Mouse (Mus musculus): ENCODE data around the gene Ang. TPM values are rescaled to one million over a fixed set of nuclear protein-coding genes. Genes with fewer than 3 reads are reported as not detected.

Ang gene
- total and polyA plus RNA-seq, 3 experiments = 0.44 to 2.2 (median 1.2) TPM

- no peak overlapping the region for H3K4me3 ChIP-seq (replicated peaks in 1 of 3; ENCODE audit: low read depth in 2 of 3, low read length in 2 of 3, poor library complexity in 1 of 3)
- H3K9ac ChIP-seq (ENCODE audit: insufficient read depth, low read depth) = no peak overlapping the region
- no peak overlapping the region for H3K4me2 ChIP-seq (ENCODE audit: insufficient read depth, low read depth, poor library complexity, severe bottlenecking)
- H3K27ac ChIP-seq (ENCODE audit: insufficient read depth, low read depth) = no peak overlapping the region
- no peak for TF ChIP-seq ELF1 (IDR thresholded peaks at IDR 0.05; ENCODE audit: low read depth, low read length)
- no peak for TF ChIP-seq PAX5 (IDR thresholded peaks at IDR 0.05; ENCODE audit: low read length)
- no peak for TF ChIP-seq RAD21 (IDR thresholded peaks at IDR 0.05; ENCODE audit: low read depth, low read length)
- TF ChIP-seq GABPA (IDR thresholded peaks at IDR 0.05; ENCODE audit: insufficient replicate concordance, low read depth, low read length) = no peak
- TF ChIP-seq NRF1 (IDR thresholded peaks at IDR 0.05; ENCODE audit: low read depth, low read length) = no peak
- no peak for TF ChIP-seq SIN3A (IDR thresholded peaks at IDR 0.05; ENCODE audit: low read length)
- dilution Hi-C loops (cut with MboI; ENCODE audit: extremely low pct_ligation_motif_present, extremely low pct_unique_long_range_greater_than_20kb, low sequenced_read_pairs) = no loop called here
- no peaks in the 10 kb centered on the region for H3K9me3 ChIP-seq (replicated peaks; ENCODE audit: low read length)
- H3K79me2 ChIP-seq (replicated peaks; ENCODE audit: control insufficient read depth, extremely low read depth, insufficient read depth, poor library complexity, severe bottlenecking) = no peaks in the 10 kb centered on the region
- H3K36me3 ChIP-seq (replicated peaks in 1 of 2; ENCODE audit: control insufficient read depth in 1 of 2, insufficient read depth in 1 of 2, low read length in 1 of 2) = no peaks in the 10 kb centered on the region
- no peak for DNase-seq (ENCODE audit: extremely low read depth)
- in situ Hi-C loops (cut with MboI; ENCODE audit: low pct_ligation_motif_present, low pct_unique_long_range_greater_than_20kb, low sequenced_read_pairs) = no loop called here
- H3K4me1 ChIP-seq (ENCODE audit: control insufficient read depth in 1 of 2, insufficient read depth in 2 of 2) = peaks cover 0 to 1% of the 10 kb centered on the region in 2 experiments; a peak in 1 of 4 replicates
- no peaks in the 10 kb centered on the region for H3K27me3 ChIP-seq (replicated peaks)
These were observed 49.4 kb downstream of the Ang start for GRCm38 (mm10) chr14:51140342-51140741.

- Histone ChIP-seq H3K27ac (ENCODE audit: insufficient read depth, low read depth) (no peak overlapping the region), H3K4me1 (ENCODE audit: control insufficient read depth in 1 of 2, insufficient read depth in 2 of 2) (peaks cover 2 to 10% of the 10 kb centered on the region in 2 experiments; a peak in 3 of 4 replicates)
These were observed 51.2 kb downstream of the Ang start for GRCm38 (mm10) chr14:51142119-51142518.

GRCm38 (mm10) chr14:51142568-51142967 lies 51.6 kb downstream of the Ang start:
- Histone ChIP-seq H3K27me3 (replicated peaks) (no peaks in the 10 kb centered on the region), H3K36me3 (replicated peaks in 1 of 2; ENCODE audit: control insufficient read depth in 1 of 2, insufficient read depth in 1 of 2, low read length in 1 of 2) (no peaks in the 10 kb centered on the region), H3K27ac (ENCODE audit: insufficient read depth, low read depth) (no peak overlapping the region), H3K4me1 (ENCODE audit: control insufficient read depth in 1 of 2, insufficient read depth in 2 of 2) (peaks cover 2 to 11% of the 10 kb centered on the region in 2 experiments; a peak in 3 of 4 replicates), H3K9me3 (replicated peaks; ENCODE audit: low read length) (no peaks in the 10 kb centered on the region), H3K9ac (ENCODE audit: insufficient read depth, low read depth) (no peak overlapping the region), H3K4me3 (replicated peaks in 1 of 3; ENCODE audit: low read depth in 2 of 3, low read length in 2 of 3, poor library complexity in 1 of 3) (no peak overlapping the region), H3K79me2 (replicated peaks; ENCODE audit: control insufficient read depth, extremely low read depth, insufficient read depth, poor library complexity, severe bottlenecking) (no peaks in the 10 kb centered on the region), H3K4me2 (ENCODE audit: insufficient read depth, low read depth, poor library complexity, severe bottlenecking) (no peak overlapping the region)
- no peak for DNase-seq (ENCODE audit: extremely low read depth)
- no peak for TF ChIP-seq ZKSCAN1 (IDR thresholded peaks at IDR 0.05; ENCODE audit: borderline replicate concordance, low read depth, low read length)
- TF ChIP-seq TCF12 (IDR thresholded peaks at IDR 0.05; ENCODE audit: low read depth, low read length) = no peak
- no peak for TF ChIP-seq MXI1 (IDR thresholded peaks at IDR 0.05; ENCODE audit: low read depth, low read length)
- TF ChIP-seq E2F4 (IDR thresholded peaks at IDR 0.05; ENCODE audit: insufficient replicate concordance, low read depth, low read length) = no peak
- no peak for TF ChIP-seq ELF1 (IDR thresholded peaks at IDR 0.05; ENCODE audit: low read depth, low read length)
- no peak for TF ChIP-seq UBTF (IDR thresholded peaks at IDR 0.05; ENCODE audit: low read depth, low read length)
- TF ChIP-seq SMC3 (IDR thresholded peaks at IDR 0.05; ENCODE audit: low read depth, low read length) = no peak
- TF ChIP-seq MAZ (IDR thresholded peaks at IDR 0.05; ENCODE audit: low read depth, low read length) = no peak
- no peak for TF ChIP-seq SIN3A (IDR thresholded peaks at IDR 0.05; ENCODE audit: low read length)
- no peak for TF ChIP-seq POLR2A (IDR thresholded peaks at IDR 0.05; ENCODE audit: low read depth, low read length)
- TF ChIP-seq KAT2A (IDR thresholded peaks at IDR 0.05; ENCODE audit: insufficient replicate concordance, low read length) = no peak
- in situ Hi-C loops (cut with MboI; ENCODE audit: low pct_ligation_motif_present, low pct_unique_long_range_greater_than_20kb, low sequenced_read_pairs) (no loop called here), dilution Hi-C loops (cut with MboI; ENCODE audit: extremely low pct_ligation_motif_present, extremely low pct_unique_long_range_greater_than_20kb, low sequenced_read_pairs) (no loop called here)

More at GRCm38 (mm10) chr14:51142119-51142518, 51.2 kb downstream of the Ang start:
- H3K4me2 ChIP-seq (ENCODE audit: insufficient read depth, low read depth, poor library complexity, severe bottlenecking) = no peak overlapping the region
- in situ Hi-C loops (cut with MboI; ENCODE audit: low pct_ligation_motif_present, low pct_unique_long_range_greater_than_20kb, low sequenced_read_pairs) (no loop called here), dilution Hi-C loops (cut with MboI; ENCODE audit: extremely low pct_ligation_motif_present, extremely low pct_unique_long_range_greater_than_20kb, low sequenced_read_pairs) (no loop called here)
- no peaks in the 10 kb centered on the region for H3K27me3 ChIP-seq (replicated peaks)
- no peaks in the 10 kb centered on the region for H3K9me3 ChIP-seq (replicated peaks; ENCODE audit: low read length)
- no peak for TF ChIP-seq TCF12 (IDR thresholded peaks at IDR 0.05; ENCODE audit: low read depth, low read length)
- TF ChIP-seq CHD1 (IDR thresholded peaks at IDR 0.05; ENCODE audit: low read depth, low read length) = no peak
- no peak for TF ChIP-seq MYC (IDR thresholded peaks at IDR 0.05; ENCODE audit: low read depth, low read length)
- TF ChIP-seq E2F4 (IDR thresholded peaks at IDR 0.05; ENCODE audit: insufficient replicate concordance, low read depth, low read length) = no peak
- no peak for TF ChIP-seq RAD21 (IDR thresholded peaks at IDR 0.05; ENCODE audit: low read depth, low read length)
- no peak for TF ChIP-seq MEF2A (IDR thresholded peaks at IDR 0.05; ENCODE audit: borderline replicate concordance, low read depth, low read length)
- no peak for TF ChIP-seq RCOR1 (conservative IDR thresholded peaks at IDR 0.05; ENCODE audit: low read depth, low read length)
- TF ChIP-seq NELFE (IDR thresholded peaks at IDR 0.05; ENCODE audit: low read depth, low read length) = no peak
- no peak for TF ChIP-seq KAT2A (IDR thresholded peaks at IDR 0.05; ENCODE audit: insufficient replicate concordance, low read length)
- no peak for TF ChIP-seq POLR2A (IDR thresholded peaks at IDR 0.05; ENCODE audit: low read depth, low read length)
- TF ChIP-seq MAZ (IDR thresholded peaks at IDR 0.05; ENCODE audit: low read depth, low read length) = no peak
- H3K79me2 ChIP-seq (replicated peaks; ENCODE audit: control insufficient read depth, extremely low read depth, insufficient read depth, poor library complexity, severe bottlenecking) = no peaks in the 10 kb centered on the region
- no peak overlapping the region for H3K4me3 ChIP-seq (replicated peaks in 1 of 3; ENCODE audit: low read depth in 2 of 3, low read length in 2 of 3, poor library complexity in 1 of 3)
- DNase-seq (ENCODE audit: extremely low read depth) = no peak
- no peak overlapping the region for H3K9ac ChIP-seq (ENCODE audit: insufficient read depth, low read depth)
- no peaks in the 10 kb centered on the region for H3K36me3 ChIP-seq (replicated peaks in 1 of 2; ENCODE audit: control insufficient read depth in 1 of 2, insufficient read depth in 1 of 2, low read length in 1 of 2)

Measured in CH12.LX (cell line).